Mouse (Mus musculus) ovary, adult 18-20 months (tissue): ENCODE results near the gene 1700016K19Rik.

Source experiments
- DNase-seq: peaks from one replicate; pipeline ENCODE4 v3.0.0; 2022; ENCODE audit warnings: low spot score, mixed read lengths

1700016K19Rik gene

GRCm38 (mm10) chr11:76035182-76035581 is 35.5 kb downstream of the 1700016K19Rik start:
- DNase-seq = no peak

DNA sequence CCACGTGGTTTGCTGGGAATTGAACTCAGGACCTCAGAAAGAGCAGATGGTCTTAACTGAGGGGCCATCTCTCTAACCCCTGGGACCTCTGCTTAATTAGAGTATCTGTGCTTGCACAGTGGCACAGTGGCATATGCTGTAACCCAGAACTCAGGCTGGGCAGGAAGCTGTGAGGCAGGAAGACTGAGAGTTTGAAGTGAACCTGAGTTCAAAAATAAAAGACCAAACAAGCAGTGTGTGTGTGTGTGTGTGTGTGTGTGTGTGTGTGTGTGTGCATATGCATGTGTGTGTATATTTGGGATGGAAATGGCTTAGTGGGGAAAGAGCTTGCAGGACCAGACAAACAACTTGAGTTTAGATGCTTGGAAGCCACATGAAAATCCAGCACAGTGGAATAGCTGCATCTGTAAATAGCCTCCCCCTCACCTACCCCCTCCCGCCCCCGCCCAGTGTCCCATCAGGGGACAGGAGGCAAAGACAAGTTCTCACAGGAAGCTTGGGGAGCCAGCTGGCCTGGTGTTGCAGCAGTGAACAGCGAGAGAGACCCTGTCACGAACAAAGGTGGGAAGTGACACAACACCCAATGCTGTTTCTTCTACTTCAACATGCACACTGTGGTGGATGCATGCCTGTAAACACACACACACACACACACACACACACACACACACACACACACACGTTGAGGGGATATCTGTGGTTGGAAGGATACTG is 38.0 kb downstream of the 1700016K19Rik start:
- no peak for DNase-seq

DNA sequence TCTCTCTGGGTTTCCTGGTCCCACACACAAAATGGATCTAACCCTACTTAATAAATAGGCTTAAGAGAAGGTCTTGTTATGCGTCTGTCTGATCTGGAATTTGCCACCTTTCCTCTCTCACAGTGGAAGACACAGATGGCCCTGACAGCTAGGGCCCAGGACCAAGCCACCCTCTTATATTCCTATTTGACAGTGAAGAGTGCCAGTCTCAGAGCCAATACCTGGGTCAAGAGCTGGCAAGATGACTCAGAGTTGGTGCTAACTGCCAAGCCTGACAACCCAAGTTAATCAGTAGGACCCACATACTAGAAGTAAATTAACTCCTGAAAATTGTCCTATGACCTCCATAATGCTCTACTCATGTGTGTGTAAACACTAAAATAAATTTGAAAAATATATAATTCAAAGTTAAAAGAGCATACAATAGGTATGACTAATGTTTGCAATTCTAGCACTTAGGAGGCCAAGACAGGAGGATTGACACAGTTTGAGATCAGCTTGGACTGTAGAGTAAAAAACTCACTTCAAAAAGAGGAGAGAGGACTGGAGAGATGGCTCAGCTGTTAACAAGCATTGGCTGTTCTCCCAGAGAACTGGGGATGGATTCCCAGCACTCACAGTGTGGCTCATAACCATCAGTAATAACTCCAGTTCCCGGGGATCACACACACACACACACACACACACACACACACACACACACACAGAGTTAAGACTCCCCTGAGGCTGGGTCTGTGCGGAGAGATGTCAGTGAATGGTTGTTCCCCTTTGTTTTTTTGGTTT is 39.8 kb downstream of the 1700016K19Rik start:
- DNase-seq = no peak

DNA sequence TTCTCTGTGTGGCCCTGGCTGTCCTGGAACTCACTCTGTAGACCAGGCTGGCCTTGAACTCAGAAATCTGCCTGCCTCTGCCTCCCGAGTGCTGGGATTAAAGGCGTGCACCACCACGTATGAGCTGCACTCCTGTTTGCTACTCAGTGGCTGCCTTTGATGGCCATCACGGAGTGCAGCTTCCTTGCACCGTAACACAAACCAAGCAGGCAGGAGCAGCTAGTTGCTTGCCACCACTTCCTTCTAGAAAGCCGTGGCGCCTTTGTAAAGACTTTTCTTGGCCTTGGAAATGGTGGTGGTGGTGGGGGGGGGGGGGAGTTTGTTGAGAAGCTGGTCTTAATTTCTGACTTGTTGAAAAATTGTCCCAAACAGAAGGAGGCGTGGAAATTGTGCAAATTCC is 40.4 kb downstream of the 1700016K19Rik start:
- no peak for DNase-seq

- no peak for DNase-seq
Measured at GRCm38 (mm10) chr11:76040761-76041376, 41.2 kb downstream of the 1700016K19Rik start.

- no peak for DNase-seq
Measured at GRCm38 (mm10) chr11:76042041-76042638, 42.4 kb downstream of the 1700016K19Rik start.

GRCm38 (mm10) chr11:76042882-76043281 is 43.2 kb downstream of the 1700016K19Rik start:
- DNase-seq = no peak

DNA sequence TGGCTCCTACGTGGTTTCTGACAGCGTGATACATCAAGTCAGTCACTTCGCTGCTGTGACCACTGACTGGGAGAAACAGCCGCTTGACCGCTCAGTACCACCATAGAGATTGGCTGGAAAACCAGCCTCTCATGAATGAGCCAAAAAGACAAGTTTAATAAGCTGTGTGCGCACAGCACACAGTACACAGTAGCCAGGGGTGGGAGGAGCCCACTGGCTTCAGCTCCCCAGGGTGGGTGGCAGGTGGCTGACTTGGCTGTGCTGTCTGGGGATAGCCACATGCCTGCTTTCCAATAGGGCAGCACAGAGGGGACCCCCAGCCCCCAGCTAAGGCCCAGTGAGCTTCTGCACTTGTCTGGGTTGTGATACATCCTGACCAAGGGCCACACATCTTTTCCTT is 44.8 kb downstream of the 1700016K19Rik start:
- DNase-seq = no peak

- no peak for DNase-seq
Measured at GRCm38 (mm10) chr11:76045367-76045766, 45.7 kb downstream of the 1700016K19Rik start.

DNA sequence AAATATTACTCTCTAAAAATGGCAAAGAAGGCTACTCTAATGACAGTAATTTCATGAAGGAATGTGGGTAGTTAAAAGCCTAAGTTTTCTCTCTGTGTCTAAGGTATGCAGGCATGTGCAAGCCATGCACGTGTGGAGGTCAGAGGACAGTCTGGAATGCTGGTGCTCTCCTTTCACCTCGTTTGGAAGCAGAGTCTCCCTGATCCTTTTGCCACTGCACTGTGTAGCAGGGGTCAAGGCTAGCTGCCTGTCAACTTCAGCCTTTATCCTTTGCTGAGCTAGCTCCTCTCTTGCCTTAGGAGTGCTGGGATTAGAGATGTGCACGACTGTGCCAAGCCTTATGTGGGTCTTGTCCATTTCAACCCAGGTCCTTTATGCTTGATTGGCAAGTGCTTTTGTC is 50.8 kb downstream of the 1700016K19Rik start:
- no peak for DNase-seq

- DNase-seq = no peak
Measured at GRCm38 (mm10) chr11:76050967-76051512, 51.3 kb downstream of the 1700016K19Rik start.

DNA sequence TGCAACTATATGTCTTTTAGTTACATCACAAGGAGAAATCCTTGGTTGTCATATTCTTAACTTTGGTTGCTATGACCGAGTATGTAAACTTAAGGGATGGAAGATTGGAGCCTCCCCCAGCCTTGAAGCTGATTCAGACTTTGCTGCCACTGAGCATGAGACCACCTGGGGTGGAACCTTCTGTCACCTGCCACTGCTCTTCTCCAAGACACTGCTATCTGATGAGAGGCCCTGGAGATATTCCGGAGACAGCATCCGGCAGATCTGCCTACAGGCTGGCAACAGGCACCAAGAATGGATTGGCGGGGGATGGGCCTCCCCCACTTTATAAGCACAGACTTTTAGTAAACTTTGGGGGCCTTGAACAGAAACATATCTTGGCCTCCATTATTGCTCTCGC is 52.8 kb downstream of the 1700016K19Rik start:
- no peak for DNase-seq
